Mouse (Mus musculus): Measurements from ENCODE around the gene Slc26a11.

- TF ChIP-seq USF2 (conservative IDR thresholded peaks at IDR 0.05; ENCODE audit: low read depth, low read length) (no peak), MAFK (IDR thresholded peaks at IDR 0.05; ENCODE audit: insufficient replicate concordance, low read length) (no peak), POLR2A (IDR thresholded peaks at IDR 0.05; ENCODE audit: low read depth, low read length) (no peak), MEF2A (IDR thresholded peaks at IDR 0.05; ENCODE audit: borderline replicate concordance, low read depth, low read length) (no peak), CTCF (conservative IDR thresholded peaks at IDR 0.05 in 1 of 2, IDR thresholded peaks at IDR 0.05 in 1 of 2; ENCODE audit: low read depth in 2 of 2, low read length in 2 of 2) (no peak)
Measured at GRCm38 (mm10) chr11:119322521-119322920, 32.8 kb upstream of the Slc26a11 start.

Data from CH12.LX (cell line).